Mouse (Mus musculus) gastrocnemius, postnatal 25 days (tissue): ENCODE results near the gene Tmem125. TPM values are rescaled to one million over a fixed set of nuclear protein-coding genes. Genes with fewer than 3 reads are reported as not detected.

ENCODE experiments used
- DNase-seq: peaks from one replicate; pipeline ENCODE4 v3.0.0; 2022
- long read RNA-seq, 2 experiments: library from polyadenylated mRNA; stranded (forward); transcript quantifications; one replicate each; pipeline ENCODE4 v2.0.0; 2021
- total RNA-seq, 2 experiments: library from RNA; stranded (reverse); gene quantifications; 1 replicate in 1 of 2; 2 replicates in 1 of 2; pipeline ENCODE4 v1.2.3; 2021

Gene Tmem125
- not detected for total RNA-seq
- long read RNA-seq, experiment 1 = 0 reads
- long read RNA-seq, experiment 2 = 0 reads

GRCm38 (mm10) chr4:118543592-118544260 is at the start of gene Tmem125:
Gene Tmem125, minus strand, starts transcription at chr4:118544044.
- peak; percentile 15 for DNase-seq

- no peak for DNase-seq
These were observed 45.9 kb upstream of the Tmem125 start for GRCm38 (mm10) chr4:118589733-118590130.

- DNase-seq = no peak
These were observed 45.3 kb upstream of the Tmem125 start for GRCm38 (mm10) chr4:118589053-118589732.

- no peak for DNase-seq
These were observed 38.8 kb upstream of the Tmem125 start for GRCm38 (mm10) chr4:118582629-118583028.

- no peak for DNase-seq
These were observed 37.7 kb upstream of the Tmem125 start for GRCm38 (mm10) chr4:118581508-118581907.

GRCm38 (mm10) chr4:118579313-118579712 is 35.5 kb upstream of the Tmem125 start:
- DNase-seq = no peak

- peak; percentile 23 for DNase-seq
These were observed 32.3 kb upstream of the Tmem125 start for GRCm38 (mm10) chr4:118576097-118576496.

GRCm38 (mm10) chr4:118571441-118571840 is 27.6 kb upstream of the Tmem125 start:
- DNase-seq = no peak

GRCm38 (mm10) chr4:118569320-118569719 is 25.5 kb upstream of the Tmem125 start:
- no peak for DNase-seq

- no peak for DNase-seq
These were observed 24.9 kb upstream of the Tmem125 start for GRCm38 (mm10) chr4:118568709-118569108.

GRCm38 (mm10) chr4:118566161-118566676 is 22.4 kb upstream of the Tmem125 start:
- no peak for DNase-seq

- no peak for DNase-seq
These were observed 21.1 kb upstream of the Tmem125 start for GRCm38 (mm10) chr4:118564926-118565279.

GRCm38 (mm10) chr4:118564062-118564925 is 20.4 kb upstream of the Tmem125 start:
- no peak for DNase-seq

- no peak for DNase-seq
These were observed 9.3 kb upstream of the Tmem125 start for GRCm38 (mm10) chr4:118553039-118553649.

GRCm38 (mm10) chr4:118548130-118548480 is 4.3 kb upstream of the Tmem125 start:
- DNase-seq = peak; percentile 67

GRCm38 (mm10) chr4:118547424-118548129 is 3.7 kb upstream of the Tmem125 start:
- DNase-seq = peak; percentile 76

- no peak for DNase-seq
These were observed 740 bp upstream of the Tmem125 start for GRCm38 (mm10) chr4:118544441-118545127.

GRCm38 (mm10) chr4:118543158-118543530 is 700 bp downstream of the Tmem125 start:
- no peak for DNase-seq

GRCm38 (mm10) chr4:118542510-118543157 is 1.2 kb downstream of the Tmem125 start:
- no peak for DNase-seq

- no peak for DNase-seq
These were observed 3.9 kb downstream of the Tmem125 start for GRCm38 (mm10) chr4:118539904-118540303.
